11 mouse cellular contexts compared by ENCODE assay signal in genomic region chr9:45499267-45499666, GRCm38 (mm10).
DNase-seq lines count a peak whose midpoint lies in the region; ATAC-seq and TF ChIP-seq lines count a peak whose summit lies in the region.
"Had no signal": no experiment of that assay in that cellular context is flagged by ENCODE, and none has a peak within 500 bp of the region (broad histone marks: within the 10 kb centered on the region; RNA-seq: fewer than 3 reads in every experiment).

No protein-coding gene starts in this region.

- WGBS in hindbrain, embryonic 12.5 days: 59% methylated on average over 10 of the region's 10 CpGs
- WGBS in hindbrain, embryonic 14.5 days: 54% methylated on average over 10 of the region's 10 CpGs
- 48% methylated on average over 10 of the region's 10 CpGs for WGBS in midbrain, embryonic 16.5 days
- 53% methylated on average over 10 of the region's 10 CpGs for WGBS in midbrain, embryonic 14.5 days
- 52% methylated on average over 10 of the region's 10 CpGs for WGBS in forebrain, postnatal 0 days
- 19% methylated on average over 10 of the region's 10 CpGs for WGBS in stomach, embryonic 14.5 days

- peak overlapping the region; percentile 9; the same call in 1 of the 2 replicates for H3K9ac ChIP-seq in hindbrain, embryonic 12.5 days
- no peak overlapping the region for H3K9ac ChIP-seq in hindbrain, embryonic 14.5 days
- no peak overlapping the region for H3K9ac ChIP-seq in midbrain, embryonic 16.5 days (ENCODE audit: low read depth, low read length)
- H3K9ac ChIP-seq in midbrain, embryonic 14.5 days (replicated peaks; ENCODE audit: low read length): no peak overlapping the region
- H3K9ac ChIP-seq in forebrain, postnatal 0 days: no peak overlapping the region
- no peak overlapping the region for H3K9ac ChIP-seq in stomach, embryonic 14.5 days (replicated peaks; ENCODE audit: low read depth, low read length)

- no peak for ATAC-seq in hindbrain, embryonic 12.5 days (ENCODE audit: low FRiP score)
- ATAC-seq in hindbrain, embryonic 14.5 days (ENCODE audit: low FRiP score): no peak
- peak; percentile 47; the same call in 1 of the 2 replicates for ATAC-seq in midbrain, embryonic 16.5 days
- no peak for ATAC-seq in midbrain, embryonic 14.5 days (ENCODE audit: low FRiP score, low TSS enrichment)
- ATAC-seq in forebrain, postnatal 0 days: peak; percentile 23; the same call in 1 of the 2 replicates
- no peak for ATAC-seq in stomach, embryonic 14.5 days (ENCODE audit: insufficient number of reproducible peaks, insufficient read depth, low FRiP score, low read depth)

- no peak overlapping the region for H3K27ac ChIP-seq in hindbrain, embryonic 12.5 days
- no peak overlapping the region for H3K27ac ChIP-seq in hindbrain, embryonic 14.5 days
- no peak overlapping the region for H3K27ac ChIP-seq in midbrain, embryonic 16.5 days (ENCODE audit: low read length)
- no peak overlapping the region for H3K27ac ChIP-seq in midbrain, embryonic 14.5 days (replicated peaks; ENCODE audit: low read depth, low read length)
- H3K27ac ChIP-seq in forebrain, postnatal 0 days (ENCODE audit: low read depth, low read length): no peak overlapping the region
- peak overlapping the region; percentile 69 for H3K27ac ChIP-seq in stomach, embryonic 14.5 days (ENCODE audit: low read length)

- H3K36me3 ChIP-seq in hindbrain, embryonic 12.5 days: no peaks in the 10 kb centered on the region
- H3K36me3 ChIP-seq in hindbrain, embryonic 14.5 days (replicated peaks; ENCODE audit: control insufficient read depth, insufficient read depth): no peaks in the 10 kb centered on the region
- H3K36me3 ChIP-seq in midbrain, embryonic 16.5 days (ENCODE audit: control insufficient read depth, insufficient read depth, low read length): no peaks in the 10 kb centered on the region
- H3K36me3 ChIP-seq in midbrain, embryonic 14.5 days (ENCODE audit: control insufficient read depth, insufficient read depth, low read length): no peaks in the 10 kb centered on the region
- H3K36me3 ChIP-seq in forebrain, postnatal 0 days (ENCODE audit: insufficient read depth): no peaks in the 10 kb centered on the region
- no peaks in the 10 kb centered on the region for H3K36me3 ChIP-seq in stomach, embryonic 14.5 days (ENCODE audit: control insufficient read depth, insufficient read depth, low read length)

- H3K4me1 ChIP-seq in hindbrain, embryonic 12.5 days: peaks cover 18% of the 10 kb centered on the region
- H3K4me1 ChIP-seq in hindbrain, embryonic 14.5 days (replicated peaks; ENCODE audit: control insufficient read depth, insufficient read depth, low read length): peaks cover 7% of the 10 kb centered on the region
- peaks cover 21% of the 10 kb centered on the region for H3K4me1 ChIP-seq in midbrain, embryonic 16.5 days (ENCODE audit: control insufficient read depth, insufficient read depth, low read length)
- H3K4me1 ChIP-seq in midbrain, embryonic 14.5 days (ENCODE audit: control insufficient read depth, insufficient read depth, low read length): peaks cover 18% of the 10 kb centered on the region
- H3K4me1 ChIP-seq in forebrain, postnatal 0 days (ENCODE audit: insufficient read depth): no peaks in the 10 kb centered on the region
- H3K4me1 ChIP-seq in stomach, embryonic 14.5 days (ENCODE audit: control insufficient read depth, insufficient read depth, low read length): peaks cover 8% of the 10 kb centered on the region; the same call in 1 of the 2 replicates

- no peak for DNase-seq in hindbrain, embryonic 14.5 days (ENCODE audit: low spot score)
- no peak for DNase-seq in midbrain, embryonic 14.5 days
- no peak for DNase-seq in forebrain, postnatal 0 days
- DNase-seq in layer of hippocampus, postnatal 10 days (ENCODE audit: low spot score in 2 of 2): no peak
- no peak for DNase-seq in thymus, postnatal 0 days (ENCODE audit: low spot score)
- DNase-seq: liver; right cerebral cortex, postnatal 4 days; thymus, adult 2 months had no signal

- no peak for TF ChIP-seq CTCF in forebrain, postnatal 0 days (IDR thresholded peaks at IDR 0.05; ENCODE audit: low read depth)

- no peak overlapping the region for H3K4me3 ChIP-seq in hindbrain, embryonic 12.5 days
- no peak overlapping the region for H3K4me3 ChIP-seq in hindbrain, embryonic 14.5 days (replicated peaks; ENCODE audit: low read length)
- H3K4me3 ChIP-seq in midbrain, embryonic 16.5 days (ENCODE audit: low read depth, low read length): no peak overlapping the region
- H3K4me3 ChIP-seq in midbrain, embryonic 14.5 days (replicated peaks; ENCODE audit: low read depth, low read length): no peak overlapping the region
- H3K4me3 ChIP-seq in forebrain, postnatal 0 days (ENCODE audit: low read depth, low read length): no peak overlapping the region
- H3K4me3 ChIP-seq in stomach, embryonic 14.5 days (ENCODE audit: low read depth, low read length): no peak overlapping the region

- H3K4me2 ChIP-seq in hindbrain, embryonic 12.5 days (replicated peaks): no peak overlapping the region
- H3K4me2 ChIP-seq in hindbrain, embryonic 14.5 days (replicated peaks): no peak overlapping the region
- no peak overlapping the region for H3K4me2 ChIP-seq in midbrain, embryonic 16.5 days (ENCODE audit: low read length)
- no peak overlapping the region for H3K4me2 ChIP-seq in midbrain, embryonic 14.5 days (ENCODE audit: low read length)
- no peak overlapping the region for H3K4me2 ChIP-seq in forebrain, postnatal 0 days (ENCODE audit: low read depth)
- H3K4me2 ChIP-seq in stomach, embryonic 14.5 days (replicated peaks; ENCODE audit: low read depth, low read length): no peak overlapping the region

- no peaks in the 10 kb centered on the region for H3K9me3 ChIP-seq in hindbrain, embryonic 12.5 days (replicated peaks)
- no peaks in the 10 kb centered on the region for H3K9me3 ChIP-seq in hindbrain, embryonic 14.5 days (ENCODE audit: control insufficient read depth, low read length)
- H3K9me3 ChIP-seq in midbrain, embryonic 16.5 days (replicated peaks; ENCODE audit: control insufficient read depth, low read length, poor library complexity, severe bottlenecking): no peaks in the 10 kb centered on the region
- H3K9me3 ChIP-seq in midbrain, embryonic 14.5 days (ENCODE audit: control insufficient read depth, low read length): no peaks in the 10 kb centered on the region
- H3K9me3 ChIP-seq in forebrain, postnatal 0 days (ENCODE audit: low read length): no peaks in the 10 kb centered on the region
- no peaks in the 10 kb centered on the region for H3K9me3 ChIP-seq in stomach, embryonic 14.5 days (ENCODE audit: control insufficient read depth, low read depth, low read length)

- H3K27me3 ChIP-seq in hindbrain, embryonic 12.5 days: 0 out of 2 replicates have a peak, but pooled peaks cover 8% of the 10 kb centered on the region
- no peaks in the 10 kb centered on the region for H3K27me3 ChIP-seq in hindbrain, embryonic 14.5 days (ENCODE audit: control insufficient read depth, insufficient read depth, low read length)
- H3K27me3 ChIP-seq in midbrain, embryonic 16.5 days (ENCODE audit: control insufficient read depth, insufficient read depth, low read depth, low read length): no peaks in the 10 kb centered on the region
- no peaks in the 10 kb centered on the region for H3K27me3 ChIP-seq in midbrain, embryonic 14.5 days (ENCODE audit: control insufficient read depth, insufficient read depth, low read length)
- no peaks in the 10 kb centered on the region for H3K27me3 ChIP-seq in forebrain, postnatal 0 days (ENCODE audit: insufficient read depth, low read length)
- no peaks in the 10 kb centered on the region for H3K27me3 ChIP-seq in stomach, embryonic 14.5 days (ENCODE audit: control insufficient read depth, insufficient read depth, low read length)

Comparison
In these comparisons a context has a peak if more than half of its experiments do, and no peak if none do; other contexts are left out.
1. ATAC-seq: peak in midbrain, embryonic 16.5 days (single experiment) and forebrain, postnatal 0 days (single experiment); none in hindbrain, embryonic 12.5 days (single experiment), hindbrain, embryonic 14.5 days (single experiment), midbrain, embryonic 14.5 days (single experiment) and stomach, embryonic 14.5 days (single experiment).